Mouse (Mus musculus) embryo, embryonic 10.5 days (tissue): ENCODE data around the gene D1Ertd622e.
"Not testable (repeated sequence)": the region's sequence is repeated elsewhere in the genome, so short reads cannot be mapped to it uniquely, and the experiment has no call there.

Experiments used
- DNase-seq: peaks from one replicate; pipeline ENCODE4 v3.0.0-alpha.2; 2015; ENCODE audit warnings: low spot score

The D1Ertd622e gene

GRCm38 (mm10) chr1:97632545-97633256 lies 29.2 kb downstream of the D1Ertd622e start:
- no peak for DNase-seq

GRCm38 (mm10) chr1:97631843-97632470 lies 29.9 kb downstream of the D1Ertd622e start:
- DNase-seq: no peak

GRCm38 (mm10) chr1:97630146-97630545 lies 31.7 kb downstream of the D1Ertd622e start:
- no peak for DNase-seq

GRCm38 (mm10) chr1:97628859-97629258 lies 33.0 kb downstream of the D1Ertd622e start:
- DNase-seq: no peak

GRCm38 (mm10) chr1:97628016-97628415 lies 33.9 kb downstream of the D1Ertd622e start:
- no peak for DNase-seq

- DNase-seq: no peak
Measured at GRCm38 (mm10) chr1:97625427-97625826, 36.4 kb downstream of the D1Ertd622e start.

- no peak for DNase-seq
Measured at GRCm38 (mm10) chr1:97624386-97624785, 37.5 kb downstream of the D1Ertd622e start.

- no peak for DNase-seq
Measured at GRCm38 (mm10) chr1:97623214-97623856, 38.5 kb downstream of the D1Ertd622e start.

- DNase-seq: peak; percentile 42
Measured at GRCm38 (mm10) chr1:97622574-97623208, 39.2 kb downstream of the D1Ertd622e start.

- no peak for DNase-seq
Measured at GRCm38 (mm10) chr1:97619621-97620320, 42.1 kb downstream of the D1Ertd622e start.

GRCm38 (mm10) chr1:97615525-97615924 lies 46.3 kb downstream of the D1Ertd622e start:
- DNase-seq: no peak

- DNase-seq: no peak
Measured at GRCm38 (mm10) chr1:97614531-97615462, 47.1 kb downstream of the D1Ertd622e start.

- no peak for DNase-seq
Measured at GRCm38 (mm10) chr1:97611747-97612146, 50.1 kb downstream of the D1Ertd622e start.

- DNase-seq: no peak
Measured at GRCm38 (mm10) chr1:97603361-97603760, 58.5 kb downstream of the D1Ertd622e start.

GRCm38 (mm10) chr1:97600371-97600770 lies 61.5 kb downstream of the D1Ertd622e start:
- DNase-seq: no peak

GRCm38 (mm10) chr1:97599101-97599500 lies 62.8 kb downstream of the D1Ertd622e start:
- DNase-seq: no peak

- DNase-seq: peak; percentile 55
Measured at GRCm38 (mm10) chr1:97588561-97588960, 73.3 kb downstream of the D1Ertd622e start.

- no peak for DNase-seq
Measured at GRCm38 (mm10) chr1:97585106-97585505, 76.8 kb downstream of the D1Ertd622e start.

- DNase-seq: no peak
Measured at GRCm38 (mm10) chr1:97584171-97584570, 77.7 kb downstream of the D1Ertd622e start.

GRCm38 (mm10) chr1:97583085-97583484 lies 78.8 kb downstream of the D1Ertd622e start:
- DNase-seq: no peak

GRCm38 (mm10) chr1:97580680-97581079 lies 81.2 kb downstream of the D1Ertd622e start:
- not testable (repeated sequence) for DNase-seq
